Mouse (Mus musculus) hindbrain, postnatal 0 days (tissue): Measurements from ENCODE around the gene Ngrn. TPM values are rescaled to one million over a fixed set of nuclear protein-coding genes. Genes with fewer than 3 reads are reported as not detected.

Experiments
- ATAC-seq: fragments of 200-750 bp; cut with Nextera tagmentation; 2 replicates; pipeline ENCODE4 v1.8.0; 2017; ENCODE audit warnings: mild to moderate bottlenecking, moderate TSS enrichment, moderate library complexity
- DNase-seq: peaks from one replicate; pipeline ENCODE4 v3.0.0-alpha.2; 2015; ENCODE audit warnings: low spot score
- H3K27ac ChIP-seq: fragments of 300-500 bp; sonication (generic); 2 replicates; pipeline ENCODE4 v1.5.1; 2014; ENCODE audit warnings: mild to moderate bottlenecking
- H3K27me3 ChIP-seq: fragments of 300-500 bp; sonication (generic); 2 replicates; pipeline ENCODE4 v1.6.1; 2014; ENCODE audit warnings: low read length, mixed read lengths; ENCODE audit not compliant: insufficient read depth
- H3K36me3 ChIP-seq: fragments of 300-500 bp; sonication (generic); 2 replicates; pipeline ENCODE4 v1.6.1; 2014; ENCODE audit warnings: low read length, mixed read lengths; ENCODE audit not compliant: insufficient read depth
- H3K4me1 ChIP-seq: fragments of 300-500 bp; sonication (generic); 2 replicates; pipeline ENCODE4 v1.6.1; 2014; ENCODE audit warnings: antibody characterized with exemption, low read length, mixed read lengths; ENCODE audit not compliant: insufficient read depth
- H3K4me2 ChIP-seq: fragments of 300-500 bp; sonication (generic); 2 replicates; pipeline ENCODE4 v1.6.1; 2014; ENCODE audit warnings: low read depth, mild to moderate bottlenecking, low read length, moderate library complexity, mixed read lengths
- H3K4me3 ChIP-seq: fragments of 300-500 bp; sonication (generic); 2 replicates; pipeline ENCODE4 v1.5.1; 2014; ENCODE audit warnings: low read length
- H3K9ac ChIP-seq: fragments of 300-500 bp; sonication (generic); replicated peaks from 2 replicates; pipeline ENCODE4 v1.6.1; 2014; ENCODE audit warnings: mild to moderate bottlenecking, low read length, moderate library complexity, mixed read lengths
- H3K9me3 ChIP-seq: fragments of 300-500 bp; sonication (generic); 2 replicates; pipeline ENCODE4 v1.6.1; 2016; ENCODE audit warnings: low read length, mixed read lengths
- CTCF ChIP-seq: IDR thresholded peaks from 2 replicates; pipeline ENCODE4 v1.5.1; 2016; ENCODE audit warnings: antibody characterized with exemption, control low read depth, low read depth
- WGBS: fragments of 180-500 bp; shearing (Covaris S2); extraction: QIAGEN DNeasy Blood & Tissue Kit; methylation state at CpG from one replicate; pipeline ENCODE4 v1.1.7; 2014; 5-methylcytosine and 5-hydroxymethylcytosine counted together
- polyA plus RNA-seq: library from polyadenylated mRNA; unstranded; fragments of >200 nt; fragmentation: Nextera tagmentation; extraction: Ambion mirVana; gene quantifications from 2 replicates; pipeline ENCODE4 v1.2.1, GENCODE M21; 2015
- total RNA-seq: library from RNA; depleted of rRNA; stranded (reverse); fragments of >200 nt; gene quantifications from 2 replicates; pipeline ENCODE4 v1.2.3, GENCODE M21; 2014

The Ngrn gene
- total and polyA plus RNA-seq, 2 experiments from 2014 or later, result 48.6 to 69.8 TPM

- Histone ChIP-seq H3K27me3 (no peaks in the 10 kb centered on the region), H3K9ac (no peak overlapping the region), H3K4me2 (no peak overlapping the region), H3K27ac (no peak overlapping the region), H3K4me1 (no peaks in the 10 kb centered on the region), H3K4me3 (no peak overlapping the region), H3K9me3 (no peaks in the 10 kb centered on the region), H3K36me3 (peaks cover 58% of the 10 kb centered on the region)
- DNase-seq, result no peak
- WGBS, result 85% methylated on average over 10 of the region's 10 CpGs
- ATAC-seq, result no peak
- TF ChIP-seq CTCF, result no peak
These were observed 26.7 kb downstream of the Ngrn start for GRCm38 (mm10) chr7:80287736-80288135.

GRCm38 (mm10) chr7:80294062-80294763 lies 33.2 kb downstream of the Ngrn start, which contains the start of gene Prc1:
Gene Prc1, plus strand, starts transcription at chr7:80294450.
- H3K27ac ChIP-seq, result peak within 1 kb of the TSS; percentile 66; the same call in 1 of the 2 replicates
- ATAC-seq (peak; percentile 99), DNase-seq (peak; percentile 98)
- under 1% methylated on average over 52 of the region's 52 CpGs for WGBS
- H3K4me2 ChIP-seq, result peak within 1 kb of the TSS; percentile 97
- no peaks in the 10 kb centered on the region for H3K4me1 ChIP-seq
- no peaks in the 10 kb centered on the region for H3K27me3 ChIP-seq
- no peak for TF ChIP-seq CTCF
- peaks cover 7% of the 10 kb centered on the region; the same call in 1 of the 2 replicates for H3K36me3 ChIP-seq
- no peaks in the 10 kb centered on the region for H3K9me3 ChIP-seq
- peak within 1 kb of the TSS; percentile 58 for H3K9ac ChIP-seq
- H3K4me3 ChIP-seq, result peak within 1 kb of the TSS; percentile 73

DNA sequence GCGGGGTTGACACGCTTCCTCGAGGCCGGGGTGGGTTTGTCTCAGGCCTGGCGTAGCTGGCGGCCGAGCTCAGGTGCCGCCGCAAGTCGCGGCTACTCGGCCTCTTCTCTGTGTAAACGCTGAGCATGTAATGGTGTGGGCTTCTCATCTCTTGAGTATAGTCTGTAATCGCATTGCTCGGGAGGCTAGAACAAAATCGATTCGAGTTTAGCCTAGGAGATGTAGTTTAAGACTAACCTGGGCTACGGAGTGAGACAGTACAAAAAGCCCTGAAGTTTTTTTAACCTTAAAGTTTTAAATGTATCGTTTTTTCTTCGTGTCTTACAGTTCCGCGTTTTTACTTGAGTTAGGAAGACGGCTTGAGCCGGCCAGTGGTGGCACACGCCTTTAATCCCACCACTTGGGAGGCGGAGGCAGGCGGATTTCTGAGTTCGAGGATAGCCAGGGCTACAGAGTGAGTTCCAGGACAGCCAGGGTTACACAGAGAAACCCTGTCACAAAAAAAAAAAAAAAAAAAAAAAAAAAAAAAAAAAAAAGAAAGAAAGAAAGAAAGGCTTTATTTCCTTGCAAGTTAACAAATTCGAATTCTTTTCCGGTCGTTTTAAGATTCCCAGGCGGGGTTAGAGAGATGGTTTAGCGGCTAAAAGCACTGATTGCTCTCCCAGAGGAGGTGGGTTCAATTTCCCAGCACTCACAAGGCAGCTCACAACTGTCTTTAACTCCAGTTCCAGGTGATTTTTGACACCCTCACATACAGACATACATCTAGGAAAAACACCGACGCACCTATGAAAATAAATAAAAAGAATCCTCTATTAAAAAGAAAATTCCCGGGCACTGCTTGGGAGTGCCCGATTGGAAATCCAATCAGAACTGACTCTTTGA lies 34.0 kb downstream of the Ngrn start:
- H3K4me3 ChIP-seq, result peak overlapping the region; percentile 73
- H3K27ac ChIP-seq, result peak overlapping the region; percentile 66; the same call in 1 of the 2 replicates
- TF ChIP-seq CTCF, result no peak
- peak; percentile 44 for DNase-seq
- no peaks in the 10 kb centered on the region for H3K4me1 ChIP-seq
- no peaks in the 10 kb centered on the region for H3K27me3 ChIP-seq
- peak overlapping the region; percentile 58 for H3K9ac ChIP-seq
- H3K36me3 ChIP-seq, result peaks cover 6% of the 10 kb centered on the region; the same call in 1 of the 2 replicates
- no peaks in the 10 kb centered on the region for H3K9me3 ChIP-seq
- ATAC-seq, result no peak
- peak overlapping the region; percentile 97 for H3K4me2 ChIP-seq
- WGBS, result 8% methylated on average over 37 of the region's 37 CpGs

DNA sequence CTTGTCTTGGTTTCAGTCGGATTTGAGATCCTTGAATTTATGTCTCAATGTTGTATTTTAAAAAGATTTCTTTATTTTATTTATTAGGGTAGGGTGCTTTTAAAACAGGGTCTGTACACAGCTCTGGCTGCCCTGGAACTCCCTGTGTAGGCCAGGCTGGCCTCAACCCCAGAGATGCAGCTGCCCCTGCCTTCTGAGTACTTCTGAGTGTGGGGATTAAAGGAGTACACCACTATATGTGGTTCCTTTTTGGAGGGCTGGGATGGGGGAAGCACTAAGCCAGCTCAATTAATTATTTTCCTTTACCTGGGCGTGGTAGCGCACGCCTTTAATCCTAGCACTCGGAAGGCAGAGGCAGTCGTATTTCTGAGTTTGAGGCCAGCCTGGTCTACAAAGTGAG lies 35.4 kb downstream of the Ngrn start:
- Histone ChIP-seq H3K4me1 (no peaks in the 10 kb centered on the region), H3K27ac (no peak overlapping the region), H3K4me3 (no peak overlapping the region), H3K27me3 (no peaks in the 10 kb centered on the region), H3K9me3 (no peaks in the 10 kb centered on the region), H3K36me3 (peaks cover 2% of the 10 kb centered on the region), H3K4me2 (no peak overlapping the region), H3K9ac (no peak overlapping the region)
- TF ChIP-seq CTCF, result no peak
- no peak for ATAC-seq
- 97% methylated on average over 6 of the region's 6 CpGs for WGBS
- no peak for DNase-seq

GRCm38 (mm10) chr7:80297041-80297440 lies 36.0 kb downstream of the Ngrn start:
- ATAC-seq, result no peak
- WGBS, result 78% methylated on average over 3 of the region's 3 CpGs
- Histone ChIP-seq H3K9me3 (no peaks in the 10 kb centered on the region), H3K27me3 (no peaks in the 10 kb centered on the region), H3K4me2 (no peak overlapping the region), H3K9ac (no peak overlapping the region), H3K27ac (no peak overlapping the region), H3K4me3 (no peak overlapping the region), H3K36me3 (peaks cover 8% of the 10 kb centered on the region), H3K4me1 (no peaks in the 10 kb centered on the region)
- no peak for DNase-seq
- no peak for TF ChIP-seq CTCF

GRCm38 (mm10) chr7:80298754-80299153 lies 37.7 kb downstream of the Ngrn start:
- no peak for TF ChIP-seq CTCF
- H3K36me3 ChIP-seq, result peaks cover 18% of the 10 kb centered on the region
- no peak overlapping the region for H3K4me3 ChIP-seq
- DNase-seq (no peak), ATAC-seq (no peak)
- 94% methylated on average over 4 of the region's 4 CpGs for WGBS
- no peak overlapping the region for H3K27ac ChIP-seq
- H3K4me1 ChIP-seq, result no peaks in the 10 kb centered on the region
- no peaks in the 10 kb centered on the region for H3K27me3 ChIP-seq
- no peak overlapping the region for H3K4me2 ChIP-seq
- no peaks in the 10 kb centered on the region for H3K9me3 ChIP-seq
- no peak overlapping the region for H3K9ac ChIP-seq
